Mouse (Mus musculus) embryonic fibroblast, embryonic 13.5 days (primary cell): ENCODE data around the gene Ergic1.

Source experiments
- CTCF ChIP-seq: IDR thresholded peaks from 2 replicates; pipeline ENCODE4 v1.5.1; 2011; ENCODE audit warnings: mild to moderate bottlenecking, control low read depth, low read length, moderate library complexity, borderline replicate concordance; ENCODE audit not compliant: insufficient read depth
- POLR2A ChIP-seq: IDR thresholded peaks from 2 replicates; pipeline ENCODE4 v1.6.1; 2011; ENCODE audit warnings: low read depth, mild to moderate bottlenecking, control low read depth, low read length, moderate library complexity

GRCm38 (mm10) chr17:26535251-26536136 is 25.8 kb upstream of the Ergic1 start:
- TF ChIP-seq CTCF (no peak), POLR2A (no peak)
